Mouse (Mus musculus) heart, adult 2 months (tissue): Measurements from ENCODE around the gene Add1.

Experiments
- CTCF ChIP-seq: fragments of 200-600 bp; IDR thresholded peaks from 2 replicates; pipeline ENCODE4 v1.8.1; 2022; ENCODE audit warnings: antibody characterized with exemption, mild to moderate bottlenecking, moderate library complexity
- POLR2A ChIP-seq: fragments of 200-500 bp; IDR thresholded peaks from 2 replicates; pipeline ENCODE4 v1.6.1; 2011; ENCODE audit warnings: mild to moderate bottlenecking, low read depth, low read length, control low read depth; ENCODE audit not compliant: insufficient read depth

DNA sequence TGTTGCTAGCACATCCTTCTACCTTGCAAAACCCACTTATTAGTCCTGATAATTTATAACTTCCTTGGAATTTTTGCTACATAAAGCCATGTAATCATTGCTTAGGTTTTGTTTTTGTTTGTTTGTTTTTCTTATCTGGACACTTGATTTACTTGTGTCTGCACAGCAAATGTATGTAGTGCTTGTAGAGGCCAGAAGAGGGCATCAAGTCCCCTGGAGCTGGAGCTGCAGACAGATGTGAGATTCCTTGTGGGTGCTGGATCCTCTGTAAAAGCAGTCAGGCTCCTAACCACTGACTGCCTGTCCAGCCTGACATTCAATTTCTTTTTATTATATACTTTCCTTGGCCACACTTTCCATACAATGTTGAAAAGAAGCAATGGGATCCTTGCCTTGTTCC lies 26.1 kb upstream of the Add1 start:
- TF ChIP-seq POLR2A (no peak), CTCF (peak; percentile 82)
